Mouse (Mus musculus) heart, postnatal 0 days (tissue): ENCODE measurements around the gene Steap4.

Experiments
- CTCF ChIP-seq: IDR thresholded peaks from 2 replicates; pipeline ENCODE4 v1.5.1; 2016; ENCODE audit warnings: antibody characterized with exemption, control low read depth, low read depth
- EP300 ChIP-seq: IDR thresholded peaks from 2 replicates; pipeline ENCODE4 v1.6.1; 2016; ENCODE audit warnings: antibody characterized with exemption, low read depth

- TF ChIP-seq CTCF, result no peak
- no peak for TF ChIP-seq EP300
Observed at GRCm38 (mm10) chr5:7993766-7994165, 33.5 kb downstream of the Steap4 start.
